Mouse (Mus musculus): ENCODE data around the gene Prss43. TPM values are rescaled to one million over a fixed set of nuclear protein-coding genes. Genes with fewer than 3 reads are reported as not detected.
"Not testable (repeated sequence)": the region's sequence is repeated elsewhere in the genome, so short reads cannot be mapped to it uniquely, and the experiment has no call there.

The Prss43 gene
- polyA plus RNA-seq, 1 experiment from 2014 or later: not detected

GRCm38 (mm10) chr9:110803294-110803693 is 23.2 kb upstream of the Prss43 start:
- no peak overlapping the region for H3K9ac ChIP-seq (replicated peaks)
- no peaks in the 10 kb centered on the region for H3K27me3 ChIP-seq
- no peaks in the 10 kb centered on the region for H3K36me3 ChIP-seq
- no peak overlapping the region for H3K4me2 ChIP-seq (replicated peaks)
- 75% methylated on average over 4 of the region's 4 CpGs for WGBS
- no peaks in the 10 kb centered on the region for H3K4me1 ChIP-seq (replicated peaks)
- no peak overlapping the region for H3K27ac ChIP-seq
- no peak overlapping the region for H3K4me3 ChIP-seq (replicated peaks)
- no peaks in the 10 kb centered on the region for H3K9me3 ChIP-seq
- ATAC-seq: no peak

GRCm38 (mm10) chr9:110810051-110810450 is 16.4 kb upstream of the Prss43 start:
- Histone ChIP-seq H3K36me3 (no peaks in the 10 kb centered on the region), H3K4me3 (replicated peaks) (no peak overlapping the region), H3K9me3 (no peaks in the 10 kb centered on the region), H3K27me3 (no peaks in the 10 kb centered on the region), H3K4me1 (replicated peaks) (no peaks in the 10 kb centered on the region), H3K9ac (replicated peaks) (no peak overlapping the region), H3K4me2 (replicated peaks) (no peak overlapping the region), H3K27ac (no peak overlapping the region)
- 88% methylated on average over 4 of the region's 4 CpGs for WGBS
- no peak for ATAC-seq

- H3K9me3 ChIP-seq: no peaks in the 10 kb centered on the region
- H3K4me3 ChIP-seq (replicated peaks): no peak within 1 kb of the TSS
- H3K4me2 ChIP-seq (replicated peaks): no peak within 1 kb of the TSS
- no peaks in the 10 kb centered on the region for H3K4me1 ChIP-seq (replicated peaks)
- H3K36me3 ChIP-seq: no peaks in the 10 kb centered on the region
- no peak for ATAC-seq
- no peak within 1 kb of the TSS for H3K27ac ChIP-seq
- no peak within 1 kb of the TSS for H3K9ac ChIP-seq (replicated peaks)
- no peaks in the 10 kb centered on the region for H3K27me3 ChIP-seq
- whole genome bisulfite sequencing: 69% methylated on average over 18 of the region's 18 CpGs
These were observed 12.7 kb upstream of the Prss43 start, which contains the start of gene Prss44 for GRCm38 (mm10) chr9:110813789-110814188. Gene Prss44, plus strand, starts transcription at chr9:110813994.

GRCm38 (mm10) chr9:110820546-110820945 is 5.9 kb upstream of the Prss43 start:
- not testable (repeated sequence) for H3K4me2 ChIP-seq (replicated peaks); H3K27ac ChIP-seq

GRCm38 (mm10) chr9:110821436-110821835 is 5.1 kb upstream of the Prss43 start:
- Histone ChIP-seq H3K9me3 (no peaks in the 10 kb centered on the region), H3K9ac (replicated peaks) (no peak overlapping the region), H3K27me3 (no peaks in the 10 kb centered on the region), H3K4me1 (replicated peaks) (no peaks in the 10 kb centered on the region), H3K4me3 (replicated peaks) (no peak overlapping the region), H3K27ac (no peak overlapping the region), H3K36me3 (no peaks in the 10 kb centered on the region), H3K4me2 (replicated peaks) (no peak overlapping the region)
- 89% methylated on average over 7 of the region's 7 CpGs for WGBS
- no peak for ATAC-seq

More at GRCm38 (mm10) chr9:110820546-110820945, 5.9 kb upstream of the Prss43 start:
- ATAC-seq; H3K36me3 ChIP-seq; H3K9me3 ChIP-seq; H3K4me1 ChIP-seq (replicated peaks); H3K4me3 ChIP-seq (replicated peaks); H3K27me3 ChIP-seq; H3K9ac ChIP-seq (replicated peaks): not testable (repeated sequence)

- WGBS: 84% methylated on average over 4 of the region's 4 CpGs
- Histone ChIP-seq H3K27me3 (no peaks in the 10 kb centered on the region), H3K4me3 (replicated peaks) (no peak overlapping the region), H3K4me2 (replicated peaks) (no peak overlapping the region), H3K36me3 (no peaks in the 10 kb centered on the region), H3K27ac (no peak overlapping the region), H3K9ac (replicated peaks) (no peak overlapping the region), H3K9me3 (no peaks in the 10 kb centered on the region), H3K4me1 (replicated peaks) (no peaks in the 10 kb centered on the region)
- ATAC-seq: no peak
These were observed 1.1 kb upstream of the Prss43 start for GRCm38 (mm10) chr9:110825426-110825825.

- no peaks in the 10 kb centered on the region for H3K4me1 ChIP-seq (replicated peaks)
- WGBS: 80% methylated on average over 7 of the region's 7 CpGs
These were observed 658 bp upstream of the Prss43 start for GRCm38 (mm10) chr9:110825832-110826231.

GRCm38 (mm10) chr9:110833021-110833420 is 6.5 kb downstream of the Prss43 start:
- Histone ChIP-seq H3K36me3 (no peaks in the 10 kb centered on the region), H3K9me3 (no peaks in the 10 kb centered on the region), H3K4me1 (replicated peaks) (0 out of 2 replicates have a peak, but pooled peaks cover 3% of the 10 kb centered on the region), H3K4me3 (replicated peaks) (no peak overlapping the region), H3K27ac (no peak overlapping the region), H3K9ac (replicated peaks) (no peak overlapping the region), H3K4me2 (replicated peaks) (no peak overlapping the region), H3K27me3 (no peaks in the 10 kb centered on the region)
- WGBS: 72% methylated on average over 5 of the region's 5 CpGs
- ATAC-seq: no peak

More at GRCm38 (mm10) chr9:110825832-110826231, 658 bp upstream of the Prss43 start:
- no peak overlapping the region for H3K9ac ChIP-seq (replicated peaks)
- no peaks in the 10 kb centered on the region for H3K36me3 ChIP-seq
- no peak overlapping the region for H3K4me2 ChIP-seq (replicated peaks)
- no peak overlapping the region for H3K27ac ChIP-seq
- H3K27me3 ChIP-seq: no peaks in the 10 kb centered on the region
- no peaks in the 10 kb centered on the region for H3K9me3 ChIP-seq
- ATAC-seq: no peak
- no peak overlapping the region for H3K4me3 ChIP-seq (replicated peaks)

- 84% methylated on average over 19 of the region's 19 CpGs for WGBS
- 0 out of 2 replicates have a peak, but pooled peaks cover 3% of the 10 kb centered on the region for H3K4me1 ChIP-seq (replicated peaks)
- H3K27ac ChIP-seq: no peak within 1 kb of the TSS
- ATAC-seq: no peak
- no peak within 1 kb of the TSS for H3K9ac ChIP-seq (replicated peaks)
- H3K36me3 ChIP-seq: no peaks in the 10 kb centered on the region
- H3K9me3 ChIP-seq: no peaks in the 10 kb centered on the region
- no peaks in the 10 kb centered on the region for H3K27me3 ChIP-seq
- H3K4me2 ChIP-seq (replicated peaks): no peak within 1 kb of the TSS
- H3K4me3 ChIP-seq (replicated peaks): no peak within 1 kb of the TSS
These were observed 7.9 kb downstream of the Prss43 start, which contains the start of gene Prss45 for GRCm38 (mm10) chr9:110834411-110834810. Gene Prss45, plus strand, starts transcription at chr9:110834588.

- no peaks in the 10 kb centered on the region for H3K9me3 ChIP-seq
- H3K4me2 ChIP-seq (replicated peaks): no peak overlapping the region
- 49% methylated on average over 10 of the region's 10 CpGs for WGBS
- no peak overlapping the region for H3K4me3 ChIP-seq (replicated peaks)
- H3K9ac ChIP-seq (replicated peaks): no peak overlapping the region
- no peak overlapping the region for H3K27ac ChIP-seq
- no peak for ATAC-seq
- no peaks in the 10 kb centered on the region for H3K27me3 ChIP-seq
- 0 out of 2 replicates have a peak, but pooled peaks cover 3% of the 10 kb centered on the region for H3K4me1 ChIP-seq (replicated peaks)
- no peaks in the 10 kb centered on the region for H3K36me3 ChIP-seq
These were observed 8.5 kb downstream of the Prss43 start for GRCm38 (mm10) chr9:110834961-110835360.

GRCm38 (mm10) chr9:110836112-110836511 is 9.6 kb downstream of the Prss43 start:
- Histone ChIP-seq H3K4me2 (replicated peaks) (no peak overlapping the region), H3K9ac (replicated peaks) (no peak overlapping the region), H3K4me1 (replicated peaks) (0 out of 2 replicates have a peak, but pooled peaks cover 3% of the 10 kb centered on the region), H3K9me3 (no peaks in the 10 kb centered on the region), H3K27ac (no peak overlapping the region), H3K36me3 (no peaks in the 10 kb centered on the region), H3K4me3 (replicated peaks) (no peak overlapping the region), H3K27me3 (no peaks in the 10 kb centered on the region)
- 46% methylated on average over 2 of the region's 2 CpGs for WGBS
- ATAC-seq: no peak

- Histone ChIP-seq H3K27me3 (no peaks in the 10 kb centered on the region), H3K4me3 (replicated peaks) (no peak overlapping the region), H3K4me2 (replicated peaks) (no peak overlapping the region), H3K9ac (replicated peaks) (no peak overlapping the region), H3K4me1 (replicated peaks) (0 out of 2 replicates have a peak, but pooled peaks cover 3% of the 10 kb centered on the region), H3K36me3 (no peaks in the 10 kb centered on the region), H3K27ac (no peak overlapping the region), H3K9me3 (no peaks in the 10 kb centered on the region)
- no peak for ATAC-seq
- 82% methylated on average over 6 of the region's 6 CpGs for WGBS
These were observed 14.4 kb downstream of the Prss43 start for GRCm38 (mm10) chr9:110840905-110841304.

- Histone ChIP-seq H3K27ac (no peak overlapping the region), H3K27me3 (no peaks in the 10 kb centered on the region), H3K9ac (replicated peaks) (no peak overlapping the region), H3K4me3 (replicated peaks) (no peak overlapping the region), H3K36me3 (no peaks in the 10 kb centered on the region), H3K4me1 (replicated peaks) (no peaks in the 10 kb centered on the region), H3K9me3 (no peaks in the 10 kb centered on the region), H3K4me2 (replicated peaks) (no peak overlapping the region)
- 93% methylated on average over 2 of the region's 2 CpGs for WGBS
- no peak for ATAC-seq
These were observed 14.9 kb downstream of the Prss43 start for GRCm38 (mm10) chr9:110841438-110841837.
